Mouse (Mus musculus): ENCODE data around the gene Zfp644. TPM values are rescaled to one million over a fixed set of nuclear protein-coding genes. Genes with fewer than 3 reads are reported as not detected.

Zfp644 gene
- polyA plus RNA-seq, 1 experiment from 2014 or later, result 44.8 TPM

DNA sequence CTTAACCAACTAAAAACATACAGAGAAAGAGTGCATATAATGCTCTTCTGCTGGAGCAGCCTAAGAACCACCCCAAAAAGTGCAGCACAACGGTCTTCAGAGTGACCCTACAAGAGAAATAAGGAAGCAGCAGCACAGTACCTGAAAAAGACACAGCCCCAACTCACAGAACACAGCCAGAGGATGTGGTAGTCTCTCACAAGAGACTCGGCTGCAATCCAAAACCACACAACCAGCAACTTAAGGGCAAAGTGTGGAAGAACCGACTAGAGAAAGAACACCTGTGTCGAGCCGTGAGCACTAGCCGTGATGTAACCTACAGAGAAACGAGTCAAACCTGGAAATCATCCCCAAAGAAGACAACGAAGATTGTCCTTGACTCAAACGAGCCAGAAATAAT, 20.3 kb downstream of the Zfp644 start:
- Histone ChIP-seq H3K4me2 (replicated peaks; ENCODE audit: low read depth, low read length) (no peak overlapping the region), H3K36me3 (ENCODE audit: insufficient read depth, low read length) (0 out of 2 replicates have a peak, but pooled peaks cover 3% of the 10 kb centered on the region), H3K27me3 (ENCODE audit: insufficient read depth, low read length) (no peaks in the 10 kb centered on the region), H3K4me1 (ENCODE audit: insufficient read depth, low read length) (0 out of 2 replicates have a peak, but pooled peaks cover 2% of the 10 kb centered on the region), H3K4me3 (ENCODE audit: low read length) (no peak overlapping the region), H3K9me3 (ENCODE audit: low read length) (no peaks in the 10 kb centered on the region), H3K27ac (ENCODE audit: low read length) (no peak overlapping the region), H3K9ac (replicated peaks; ENCODE audit: low read length) (no peak overlapping the region)
- ATAC-seq (ENCODE audit: low FRiP score, low TSS enrichment), result no peak
- WGBS, result 84% methylated on average over 9 of the region's 9 CpGs

DNA sequence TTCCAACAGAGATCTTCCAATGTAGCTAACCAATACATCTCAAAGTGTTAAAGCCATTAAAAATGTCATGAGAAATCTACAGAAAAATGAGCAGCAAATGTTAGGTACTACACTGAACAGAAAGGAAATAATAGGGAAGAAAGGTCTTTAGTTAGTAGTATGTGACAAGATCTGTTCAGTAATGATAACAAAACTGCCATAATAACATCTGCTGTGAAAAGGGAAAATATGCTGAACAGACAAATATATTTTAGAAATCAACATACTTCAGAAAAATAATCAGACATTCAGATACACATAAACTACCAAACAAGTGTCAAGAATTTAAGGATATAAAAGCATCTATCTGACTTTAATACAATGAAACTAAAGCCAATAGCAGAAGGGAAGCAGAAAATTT, 24.5 kb downstream of the Zfp644 start:
- Histone ChIP-seq H3K27me3 (ENCODE audit: insufficient read depth, low read length) (no peaks in the 10 kb centered on the region), H3K4me2 (replicated peaks; ENCODE audit: low read depth, low read length) (no peak overlapping the region), H3K27ac (ENCODE audit: low read length) (no peak overlapping the region), H3K4me1 (ENCODE audit: insufficient read depth, low read length) (0 out of 2 replicates have a peak, but pooled peaks cover 2% of the 10 kb centered on the region), H3K9ac (replicated peaks; ENCODE audit: low read length) (no peak overlapping the region), H3K4me3 (ENCODE audit: low read length) (no peak overlapping the region), H3K36me3 (ENCODE audit: insufficient read depth, low read length) (peaks cover 10% of the 10 kb centered on the region; the same call in 1 of the 2 replicates), H3K9me3 (ENCODE audit: low read length) (no peaks in the 10 kb centered on the region)
- no peak for ATAC-seq (ENCODE audit: low FRiP score, low TSS enrichment)

DNA sequence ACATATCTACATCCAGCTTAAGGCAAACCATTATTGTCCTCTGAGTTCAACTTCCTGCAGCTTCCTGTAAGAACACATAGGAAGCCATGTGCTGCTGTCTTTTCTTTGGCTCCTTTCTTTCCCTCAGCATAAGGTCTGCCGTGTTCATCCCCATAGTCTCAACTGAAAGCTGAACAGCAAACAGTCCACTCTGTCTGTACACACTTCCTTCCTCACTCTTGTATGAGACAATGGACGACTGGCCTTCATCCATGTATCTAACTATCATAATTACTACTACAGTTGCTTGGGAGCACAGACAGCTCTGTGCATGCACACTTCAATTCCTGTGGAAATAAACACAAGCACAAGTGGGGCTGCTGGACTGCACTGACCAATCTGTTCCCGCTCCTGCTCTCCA, 25.2 kb downstream of the Zfp644 start:
- Histone ChIP-seq H3K9me3 (ENCODE audit: low read length) (no peaks in the 10 kb centered on the region), H3K4me2 (replicated peaks; ENCODE audit: low read depth, low read length) (no peak overlapping the region), H3K4me3 (ENCODE audit: low read length) (no peak overlapping the region), H3K27ac (ENCODE audit: low read length) (no peak overlapping the region), H3K27me3 (ENCODE audit: insufficient read depth, low read length) (no peaks in the 10 kb centered on the region), H3K9ac (replicated peaks; ENCODE audit: low read length) (no peak overlapping the region), H3K4me1 (ENCODE audit: insufficient read depth, low read length) (0 out of 2 replicates have a peak, but pooled peaks cover 2% of the 10 kb centered on the region), H3K36me3 (ENCODE audit: insufficient read depth, low read length) (peaks cover 10% of the 10 kb centered on the region; the same call in 1 of the 2 replicates)
- no peak for ATAC-seq (ENCODE audit: low FRiP score, low TSS enrichment)
- 68% methylated on average over 3 of the region's 3 CpGs for WGBS

DNA sequence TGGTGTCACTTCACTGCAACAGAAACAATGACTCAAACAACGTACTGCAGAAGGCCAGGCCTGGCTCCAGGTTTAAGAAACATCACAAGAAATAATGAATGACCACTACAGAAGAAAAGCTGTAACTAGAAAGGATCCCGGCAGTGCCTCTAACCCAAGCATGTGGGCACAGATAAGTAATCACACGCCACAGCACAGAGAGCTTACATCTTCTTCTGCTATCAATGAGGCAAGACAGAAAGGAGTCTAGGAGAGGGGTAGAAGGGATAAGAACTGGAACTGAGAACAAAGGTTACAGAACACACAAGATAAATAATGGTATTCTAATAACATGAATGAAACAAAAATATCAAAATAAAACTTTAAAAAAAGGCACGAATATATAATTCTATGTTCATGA, 32.2 kb downstream of the Zfp644 start:
- H3K4me3 ChIP-seq (ENCODE audit: low read length), result no peak overlapping the region
- H3K27me3 ChIP-seq (ENCODE audit: insufficient read depth, low read length), result no peaks in the 10 kb centered on the region
- no peak overlapping the region for H3K9ac ChIP-seq (replicated peaks; ENCODE audit: low read length)
- no peaks in the 10 kb centered on the region for H3K9me3 ChIP-seq (ENCODE audit: low read length)
- WGBS, result 91% methylated on average over 4 of the region's 4 CpGs
- H3K27ac ChIP-seq (ENCODE audit: low read length), result no peak overlapping the region
- no peak overlapping the region for H3K4me2 ChIP-seq (replicated peaks; ENCODE audit: low read depth, low read length)
- no peak for ATAC-seq (ENCODE audit: low FRiP score, low TSS enrichment)
- peaks cover 15% of the 10 kb centered on the region; the same call in 1 of the 2 replicates for H3K36me3 ChIP-seq (ENCODE audit: insufficient read depth, low read length)
- no peaks in the 10 kb centered on the region for H3K4me1 ChIP-seq (ENCODE audit: insufficient read depth, low read length)

DNA sequence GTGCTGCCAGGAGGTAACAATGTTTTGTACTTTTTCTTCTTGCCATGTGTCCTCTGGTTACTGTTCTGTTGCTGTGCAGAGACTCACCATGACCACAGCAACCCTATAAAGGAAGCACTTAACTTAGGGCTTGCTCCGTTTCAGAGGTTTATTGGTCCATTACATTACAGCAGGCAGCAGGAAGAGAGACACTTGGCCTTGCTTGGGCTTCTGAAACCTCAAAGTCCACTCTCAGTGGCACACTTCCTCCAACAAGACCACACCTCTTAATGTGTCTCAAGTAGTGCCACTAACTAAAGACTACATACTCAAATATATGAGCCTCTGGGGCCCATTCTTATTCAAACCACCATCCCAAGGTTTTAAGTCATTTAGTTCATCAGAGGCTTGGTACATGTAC, 36.2 kb downstream of the Zfp644 start:
- no peak overlapping the region for H3K27ac ChIP-seq (ENCODE audit: low read length)
- no peaks in the 10 kb centered on the region for H3K9me3 ChIP-seq (ENCODE audit: low read length)
- WGBS, result 33% methylated on average over 1 of the region's 1 CpGs
- no peak for ATAC-seq (ENCODE audit: low FRiP score, low TSS enrichment)
- H3K36me3 ChIP-seq (ENCODE audit: insufficient read depth, low read length), result peaks cover 14% of the 10 kb centered on the region; the same call in 1 of the 2 replicates
- H3K4me1 ChIP-seq (ENCODE audit: insufficient read depth, low read length), result no peaks in the 10 kb centered on the region
- H3K4me3 ChIP-seq (ENCODE audit: low read length), result no peak overlapping the region
- H3K9ac ChIP-seq (replicated peaks; ENCODE audit: low read length), result no peak overlapping the region
- H3K4me2 ChIP-seq (replicated peaks; ENCODE audit: low read depth, low read length), result no peak overlapping the region
- no peaks in the 10 kb centered on the region for H3K27me3 ChIP-seq (ENCODE audit: insufficient read depth, low read length)

DNA sequence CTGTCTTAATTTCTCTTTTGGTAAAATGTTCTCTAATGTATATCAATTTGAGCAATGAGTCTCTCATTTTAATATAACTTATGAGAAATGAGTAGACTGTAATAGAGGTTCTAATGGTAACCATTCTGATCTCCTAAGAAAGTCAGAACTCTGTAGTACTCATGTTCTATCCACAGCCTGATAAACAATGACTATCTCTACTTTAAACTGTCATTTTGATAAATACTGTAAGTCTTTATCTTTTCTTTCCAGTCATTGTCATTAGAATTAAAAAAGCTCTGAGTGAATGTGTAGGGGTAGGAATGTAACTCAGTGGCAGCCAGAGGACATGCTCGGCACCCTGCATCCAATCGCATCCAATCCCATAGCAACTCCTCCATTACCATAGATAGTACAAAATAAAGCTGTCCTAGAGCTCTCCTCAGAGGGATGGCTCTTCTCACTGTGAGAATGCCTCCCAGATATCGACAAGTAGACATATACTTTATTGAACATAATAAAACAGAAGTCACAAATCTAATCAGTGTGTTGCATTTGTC, 44.2 kb downstream of the Zfp644 start:
- H3K27ac ChIP-seq (ENCODE audit: low read length), result no peak overlapping the region
- H3K9ac ChIP-seq (replicated peaks; ENCODE audit: low read length), result no peak overlapping the region
- peaks cover 11% of the 10 kb centered on the region for H3K36me3 ChIP-seq (ENCODE audit: insufficient read depth, low read length)
- H3K4me2 ChIP-seq (replicated peaks; ENCODE audit: low read depth, low read length), result no peak overlapping the region
- no peak for ATAC-seq (ENCODE audit: low FRiP score, low TSS enrichment)
- 88% methylated on average over 3 of the region's 3 CpGs for WGBS
- no peaks in the 10 kb centered on the region for H3K4me1 ChIP-seq (ENCODE audit: insufficient read depth, low read length)
- no peaks in the 10 kb centered on the region for H3K27me3 ChIP-seq (ENCODE audit: insufficient read depth, low read length)
- no peaks in the 10 kb centered on the region for H3K9me3 ChIP-seq (ENCODE audit: low read length)
- no peak overlapping the region for H3K4me3 ChIP-seq (ENCODE audit: low read length)

DNA sequence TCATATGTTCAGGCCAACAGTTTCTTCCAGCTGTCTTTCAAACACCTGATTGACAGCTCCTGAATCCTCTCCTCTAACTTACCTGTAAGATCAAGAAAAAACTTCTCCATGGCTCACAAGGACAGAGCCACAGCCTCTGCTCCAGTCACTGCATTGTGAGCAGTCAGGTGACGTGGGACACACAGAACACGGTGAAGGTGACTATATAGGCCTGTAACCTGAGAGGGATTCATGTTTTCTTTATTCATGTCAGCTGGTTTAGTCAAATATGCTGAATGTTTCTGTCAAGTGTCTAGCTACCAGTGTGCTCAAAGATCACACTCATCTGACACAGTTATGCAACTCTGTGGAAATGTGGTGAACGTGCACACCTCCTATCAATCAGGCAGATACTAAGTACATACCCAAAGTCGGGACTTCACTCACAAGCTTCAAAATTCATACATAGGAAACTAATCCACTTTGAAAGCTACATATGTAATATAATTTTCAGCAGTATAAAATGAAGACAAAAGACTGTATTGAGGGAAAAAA, 44.8 kb downstream of the Zfp644 start:
- 83% methylated on average over 4 of the region's 4 CpGs for WGBS
- ATAC-seq (ENCODE audit: low FRiP score, low TSS enrichment), result no peak
- H3K4me3 ChIP-seq (ENCODE audit: low read length), result no peak overlapping the region

DNA sequence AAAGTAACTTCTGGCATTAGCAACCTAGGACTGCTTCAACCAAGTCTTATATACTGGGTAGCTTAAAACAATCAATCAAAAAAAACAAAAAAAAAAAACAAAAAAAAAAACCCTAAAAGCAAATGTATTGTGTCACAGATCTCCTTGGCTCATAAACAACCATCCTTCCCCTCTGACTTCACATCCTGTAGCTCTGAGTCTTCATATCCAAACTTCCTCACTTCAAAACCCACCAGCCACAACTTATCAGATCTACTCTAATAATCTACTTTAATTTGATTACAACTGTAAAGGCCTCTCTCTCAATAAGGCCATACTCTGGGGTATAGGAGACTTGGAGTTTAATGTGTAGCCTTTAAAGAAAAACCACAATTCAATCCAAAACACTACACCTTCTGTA, 47.1 kb downstream of the Zfp644 start:
- Histone ChIP-seq H3K4me3 (ENCODE audit: low read length) (no peak overlapping the region), H3K4me1 (ENCODE audit: insufficient read depth, low read length) (no peaks in the 10 kb centered on the region), H3K9me3 (ENCODE audit: low read length) (no peaks in the 10 kb centered on the region), H3K36me3 (ENCODE audit: insufficient read depth, low read length) (peaks cover 4% of the 10 kb centered on the region), H3K9ac (replicated peaks; ENCODE audit: low read length) (no peak overlapping the region), H3K4me2 (replicated peaks; ENCODE audit: low read depth, low read length) (no peak overlapping the region), H3K27ac (ENCODE audit: low read length) (no peak overlapping the region), H3K27me3 (ENCODE audit: insufficient read depth, low read length) (no peaks in the 10 kb centered on the region)
- no peak for ATAC-seq (ENCODE audit: low FRiP score, low TSS enrichment)

More for the DNA sequence above, 44.8 kb downstream of the Zfp644 start:
- Histone ChIP-seq H3K4me2 (replicated peaks; ENCODE audit: low read depth, low read length) (no peak overlapping the region), H3K9ac (replicated peaks; ENCODE audit: low read length) (no peak overlapping the region), H3K27ac (ENCODE audit: low read length) (no peak overlapping the region), H3K36me3 (ENCODE audit: insufficient read depth, low read length) (peaks cover 11% of the 10 kb centered on the region), H3K9me3 (ENCODE audit: low read length) (no peaks in the 10 kb centered on the region), H3K27me3 (ENCODE audit: insufficient read depth, low read length) (no peaks in the 10 kb centered on the region), H3K4me1 (ENCODE audit: insufficient read depth, low read length) (no peaks in the 10 kb centered on the region)

DNA sequence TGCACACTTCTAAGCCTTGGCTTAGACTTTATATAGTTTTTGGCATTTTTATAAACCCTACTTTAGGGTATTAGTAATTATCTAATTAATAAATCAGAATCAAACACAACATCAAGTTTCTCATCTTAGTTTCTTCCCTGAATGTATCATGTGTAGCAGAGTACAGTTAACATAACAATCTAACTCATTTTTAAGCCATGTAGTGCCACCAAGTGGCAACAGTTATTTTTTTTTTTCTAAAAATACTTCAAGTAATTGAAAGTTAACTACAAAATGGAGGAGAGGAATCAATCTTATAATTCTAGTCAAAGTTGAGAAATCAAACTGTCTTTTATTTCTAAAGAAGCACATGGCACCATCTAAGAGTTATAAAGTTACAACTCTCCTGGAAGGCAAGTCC, 47.6 kb downstream of the Zfp644 start:
- Histone ChIP-seq H3K9ac (replicated peaks; ENCODE audit: low read length) (no peak overlapping the region), H3K4me1 (ENCODE audit: insufficient read depth, low read length) (no peaks in the 10 kb centered on the region), H3K4me2 (replicated peaks; ENCODE audit: low read depth, low read length) (no peak overlapping the region), H3K36me3 (ENCODE audit: insufficient read depth, low read length) (no peaks in the 10 kb centered on the region), H3K27ac (ENCODE audit: low read length) (no peak overlapping the region), H3K27me3 (ENCODE audit: insufficient read depth, low read length) (no peaks in the 10 kb centered on the region), H3K9me3 (ENCODE audit: low read length) (no peaks in the 10 kb centered on the region), H3K4me3 (ENCODE audit: low read length) (no peak overlapping the region)
- ATAC-seq (ENCODE audit: low FRiP score, low TSS enrichment), result no peak

DNA sequence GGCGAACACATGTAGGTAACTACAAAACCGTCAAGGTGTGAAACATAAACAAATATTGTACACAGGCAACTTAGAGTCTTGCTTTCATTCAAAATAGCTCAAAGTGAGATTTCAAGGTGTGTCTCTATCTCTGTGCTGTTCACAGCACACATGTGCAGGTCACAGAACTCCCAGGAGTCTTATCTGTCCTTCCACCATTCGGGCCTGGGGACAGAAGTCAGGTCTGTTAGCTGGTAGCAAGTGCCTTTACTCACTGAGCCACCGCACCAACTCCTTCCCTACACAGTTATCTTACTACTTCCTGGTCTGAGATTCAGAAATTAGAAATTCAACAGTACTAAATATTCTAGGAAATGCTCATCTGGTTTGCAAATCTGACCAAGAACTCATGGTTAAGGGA, 53.7 kb downstream of the Zfp644 start:
- Histone ChIP-seq H3K4me2 (replicated peaks; ENCODE audit: low read depth, low read length) (no peak overlapping the region), H3K27me3 (ENCODE audit: insufficient read depth, low read length) (no peaks in the 10 kb centered on the region), H3K27ac (ENCODE audit: low read length) (no peak overlapping the region), H3K4me3 (ENCODE audit: low read length) (no peak overlapping the region), H3K9me3 (ENCODE audit: low read length) (no peaks in the 10 kb centered on the region), H3K36me3 (ENCODE audit: insufficient read depth, low read length) (no peaks in the 10 kb centered on the region), H3K4me1 (ENCODE audit: insufficient read depth, low read length) (no peaks in the 10 kb centered on the region), H3K9ac (replicated peaks; ENCODE audit: low read length) (no peak overlapping the region)
- 61% methylated on average over 4 of the region's 4 CpGs for WGBS
- no peak for ATAC-seq (ENCODE audit: low FRiP score, low TSS enrichment)

Data from kidney, embryonic 16.5 days (tissue).